ENCODE assay signal across 17 mouse cellular contexts in genomic region chr1:167065541-167065940, GRCm38 (mm10).
A peak's percentile ranks its signal among the peaks of the same experiment; 100 is the strongest.
DNase-seq lines count a peak whose midpoint lies in the region; ATAC-seq and TF ChIP-seq lines count a peak whose summit lies in the region.
"Had no signal": no experiment of that assay in that cellular context is flagged by ENCODE, and none has a peak within 500 bp of the region (broad histone marks: within the 10 kb centered on the region; RNA-seq: fewer than 3 reads in every experiment).

No protein-coding gene starts in this region.

- ATAC-seq in hindbrain, embryonic 13.5 days (ENCODE audit: low FRiP score): no peak
- ATAC-seq in hindbrain, postnatal 0 days: no peak
- ATAC-seq in neural tube, embryonic 13.5 days (ENCODE audit: low read depth): no peak
- ATAC-seq in neural tube, embryonic 15.5 days (ENCODE audit: low FRiP score): no peak
- ATAC-seq: forebrain, embryonic 16.5 days; intestine, embryonic 15.5 days had no signal

- H3K4me1 ChIP-seq in hindbrain, embryonic 13.5 days (replicated peaks): peaks cover 61% of the 10 kb centered on the region
- peaks cover 9% of the 10 kb centered on the region for H3K4me1 ChIP-seq in hindbrain, postnatal 0 days (ENCODE audit: insufficient read depth, low read length)
- peaks cover 57% of the 10 kb centered on the region for H3K4me1 ChIP-seq in neural tube, embryonic 13.5 days (replicated peaks)
- peaks cover 30% of the 10 kb centered on the region for H3K4me1 ChIP-seq in neural tube, embryonic 15.5 days
- H3K4me1 ChIP-seq: intestine, embryonic 15.5 days had no signal

- TF ChIP-seq CTCF in hindbrain, postnatal 0 days (IDR thresholded peaks at IDR 0.05; ENCODE audit: low read depth): no peak

- peak; percentile 51 for DNase-seq in adrenal gland, adult 2 months
- DNase-seq in adrenal gland, adult 18-20 months (ENCODE audit: low spot score in 2 of 2): no peak
- peak; percentile 43 for DNase-seq in cerebellum, adult 9-10 months
- no peak for DNase-seq in cerebellum, adult 11 months
- DNase-seq in hindbrain, postnatal 0 days (ENCODE audit: low spot score): no peak
- DNase-seq: adrenal gland, postnatal 10 days; gastrocnemius, postnatal 10 days; heart, adult 2 months; kidney, adult 18-20 months had no signal

- H3K36me3 ChIP-seq in hindbrain, embryonic 13.5 days: no peaks in the 10 kb centered on the region
- H3K36me3 ChIP-seq in hindbrain, postnatal 0 days (ENCODE audit: insufficient read depth, low read length): no peaks in the 10 kb centered on the region
- H3K36me3 ChIP-seq in neural tube, embryonic 13.5 days: no peaks in the 10 kb centered on the region
- H3K36me3 ChIP-seq in neural tube, embryonic 15.5 days: no peaks in the 10 kb centered on the region
- H3K36me3 ChIP-seq: embryonic facial prominence, embryonic 13.5 days; forebrain, embryonic 12.5 days; heart, embryonic 12.5 days; intestine, embryonic 15.5 days had no signal

- H3K9ac ChIP-seq in hindbrain, embryonic 13.5 days: no peak overlapping the region
- no peak overlapping the region for H3K9ac ChIP-seq in hindbrain, postnatal 0 days (replicated peaks; ENCODE audit: low read length)
- no peak overlapping the region for H3K9ac ChIP-seq in neural tube, embryonic 13.5 days
- no peak overlapping the region for H3K9ac ChIP-seq in neural tube, embryonic 15.5 days (replicated peaks)
- H3K9ac ChIP-seq: embryonic facial prominence, embryonic 13.5 days; forebrain, embryonic 12.5 days; heart, embryonic 12.5 days; intestine, embryonic 15.5 days had no signal

- no peaks in the 10 kb centered on the region for H3K27me3 ChIP-seq in hindbrain, embryonic 13.5 days
- H3K27me3 ChIP-seq in hindbrain, postnatal 0 days (ENCODE audit: insufficient read depth, low read length): no peaks in the 10 kb centered on the region
- no peaks in the 10 kb centered on the region for H3K27me3 ChIP-seq in neural tube, embryonic 13.5 days
- no peaks in the 10 kb centered on the region for H3K27me3 ChIP-seq in neural tube, embryonic 15.5 days (replicated peaks)
- H3K27me3 ChIP-seq: embryonic facial prominence, embryonic 13.5 days; forebrain, embryonic 12.5 days; heart, embryonic 12.5 days; intestine, embryonic 15.5 days had no signal

- H3K9me3 ChIP-seq in hindbrain, embryonic 13.5 days: no peaks in the 10 kb centered on the region
- no peaks in the 10 kb centered on the region for H3K9me3 ChIP-seq in hindbrain, postnatal 0 days (ENCODE audit: low read length)
- H3K9me3 ChIP-seq in neural tube, embryonic 13.5 days: no peaks in the 10 kb centered on the region
- H3K9me3 ChIP-seq in neural tube, embryonic 15.5 days (replicated peaks): no peaks in the 10 kb centered on the region
- H3K9me3 ChIP-seq: embryonic facial prominence, embryonic 13.5 days; forebrain, embryonic 12.5 days; heart, embryonic 12.5 days; intestine, embryonic 15.5 days had no signal

- 13% methylated on average over 4 of the region's 4 CpGs for WGBS in hindbrain, embryonic 13.5 days
- WGBS in hindbrain, postnatal 0 days: 38% methylated on average over 4 of the region's 4 CpGs
- WGBS in neural tube, embryonic 13.5 days: 14% methylated on average over 4 of the region's 4 CpGs
- 32% methylated on average over 4 of the region's 4 CpGs for WGBS in neural tube, embryonic 15.5 days

- H3K27ac ChIP-seq in hindbrain, embryonic 13.5 days: peak overlapping the region; percentile 4; the same call in 1 of the 2 replicates
- no peak overlapping the region for H3K27ac ChIP-seq in hindbrain, postnatal 0 days
- H3K27ac ChIP-seq in neural tube, embryonic 13.5 days (replicated peaks): peak overlapping the region; percentile 52; the same call in 1 of the 2 replicates
- no peak overlapping the region for H3K27ac ChIP-seq in neural tube, embryonic 15.5 days (replicated peaks)
- H3K27ac ChIP-seq: embryonic facial prominence, embryonic 13.5 days; forebrain, embryonic 12.5 days; heart, adult 2 months; intestine, embryonic 15.5 days had no signal

- H3K4me3 ChIP-seq in hindbrain, embryonic 13.5 days: no peak overlapping the region
- H3K4me3 ChIP-seq in hindbrain, postnatal 0 days (ENCODE audit: low read length): no peak overlapping the region
- no peak overlapping the region for H3K4me3 ChIP-seq in neural tube, embryonic 13.5 days
- H3K4me3 ChIP-seq in neural tube, embryonic 15.5 days (replicated peaks): no peak overlapping the region
- H3K4me3 ChIP-seq: embryonic facial prominence, embryonic 13.5 days; forebrain, embryonic 12.5 days; heart, adult 2 months; heart, embryonic 12.5 days; intestine, embryonic 15.5 days had no signal

- H3K4me2 ChIP-seq in hindbrain, embryonic 13.5 days: no peak overlapping the region
- H3K4me2 ChIP-seq in hindbrain, postnatal 0 days (ENCODE audit: low read depth, low read length): no peak overlapping the region
- H3K4me2 ChIP-seq in neural tube, embryonic 13.5 days: no peak overlapping the region
- H3K4me2 ChIP-seq in neural tube, embryonic 15.5 days: no peak overlapping the region
- H3K4me2 ChIP-seq: embryonic facial prominence, embryonic 13.5 days; forebrain, embryonic 12.5 days; heart, embryonic 12.5 days; intestine, embryonic 15.5 days had no signal

Comparison
In these comparisons a context has a peak if more than half of its experiments do, and no peak if none do; other contexts are left out.
1. DNase-seq: peak in adrenal gland, adult 2 months (single experiment) and cerebellum, adult 9-10 months (single experiment); none in adrenal gland, adult 18-20 months (0 of 2), cerebellum, adult 11 months (single experiment) and hindbrain, postnatal 0 days (single experiment).
2. H3K27ac ChIP-seq: peak in hindbrain, embryonic 13.5 days (single experiment) and neural tube, embryonic 13.5 days (single experiment); none in hindbrain, postnatal 0 days (single experiment) and neural tube, embryonic 15.5 days (single experiment).